Mouse (Mus musculus) ES-E14 (cell line): Measurements from ENCODE around the gene Cgnl1. TPM values are rescaled to one million over a fixed set of nuclear protein-coding genes. Genes with fewer than 3 reads are reported as not detected.

Source experiments
- DNase-seq: peaks from one replicate; pipeline ENCODE4 v3.0.0-alpha.2; 2013; ENCODE audit warnings: low read depth, low spot score
- H3K27ac ChIP-seq: 2 replicates; pipeline ENCODE4 v1.5.1; 2012; ENCODE audit warnings: low read depth, mild to moderate bottlenecking, low read length, moderate library complexity, mixed read lengths; ENCODE audit not compliant: poor library complexity, insufficient read depth, severe bottlenecking
- H3K36me3 ChIP-seq: 2 replicates; pipeline ENCODE4 v1.6.1; 2012; ENCODE audit warnings: mild to moderate bottlenecking, low read length, moderate library complexity, mixed read lengths; ENCODE audit not compliant: control insufficient read depth, poor library complexity, insufficient read depth, severe bottlenecking
- H3K4me1 ChIP-seq, 2 experiments: fragments of 150-350 bp in 1 of 2; sonication (generic) in 1 of 2; 2 replicates each; pipeline ENCODE4 v1.6.1; 2012; ENCODE audit warnings: low read length in 2 of 2, mild to moderate bottlenecking in 1 of 2, mixed read lengths in 1 of 2; ENCODE audit not compliant: control insufficient read depth in 2 of 2, insufficient read depth in 2 of 2, poor library complexity in 1 of 2
- H3K4me3 ChIP-seq, 2 experiments: fragments of 150-350 bp in 1 of 2; sonication (generic) in 1 of 2; 2 replicates each; pipeline ENCODE4 v1.5.1; 2012; ENCODE audit warnings: low read length in 2 of 2, low read depth in 1 of 2, mild to moderate bottlenecking in 1 of 2, mixed read lengths in 1 of 2; ENCODE audit not compliant: insufficient read depth in 1 of 2, poor library complexity in 1 of 2, severe bottlenecking in 1 of 2
- H3K9ac ChIP-seq: 2 replicates; pipeline ENCODE4 v1.6.1; 2012; ENCODE audit warnings: low read depth, mild to moderate bottlenecking, low read length, mixed read lengths; ENCODE audit not compliant: poor library complexity, insufficient read depth, severe bottlenecking
- H3K9me3 ChIP-seq: fragments of 150-350 bp; sonication (generic); 2 replicates; pipeline ENCODE4 v1.6.1; 2012; ENCODE audit warnings: low read depth, mild to moderate bottlenecking, low read length; ENCODE audit not compliant: control insufficient read depth, insufficient read depth
- CHD2 ChIP-seq: IDR thresholded peaks from 2 replicates; pipeline ENCODE4 v1.6.1; 2014; ENCODE audit warnings: mild to moderate bottlenecking, low read depth, low read length, inconsistent platforms
- HCFC1 ChIP-seq: IDR thresholded peaks from 2 replicates; pipeline ENCODE4 v1.6.1; 2012; ENCODE audit warnings: low read length, inconsistent platforms, borderline replicate concordance; ENCODE audit not compliant: insufficient read depth
- MAFK ChIP-seq: IDR thresholded peaks from 2 replicates; pipeline ENCODE4 v1.6.1; 2014; ENCODE audit warnings: mild to moderate bottlenecking, low read depth, low read length, inconsistent platforms; ENCODE audit not compliant: insufficient read depth
- ZC3H11A ChIP-seq: IDR thresholded peaks from 2 replicates; pipeline ENCODE4 v1.6.1; 2012; ENCODE audit warnings: low read depth, mild to moderate bottlenecking, inconsistent platforms, low read length, borderline replicate concordance
- ZNF384 ChIP-seq: IDR thresholded peaks from 2 replicates; pipeline ENCODE4 v1.6.1; 2012; ENCODE audit warnings: low read depth, low read length, inconsistent platforms
- in situ Hi-C, 2 experiments: fragments of 600-800 bp; cut with MboI; formaldehyde crosslinking; loops; one replicate each; pipeline ENCODE4 v1.15.1; 2025; ENCODE audit warnings: low sequenced_read_pairs in 2 of 2, inconsistent platforms in 1 of 2; ENCODE audit not compliant: unreplicated experiment in 2 of 2
- total RNA-seq: library from RNA; depleted of rRNA; stranded (reverse); fragments of 300-350 nt; gene quantifications from 2 replicates; pipeline ENCODE4 v1.2.3, GENCODE M21; 2012

Gene Cgnl1
- total RNA-seq, 1 experiment, result 45.9 TPM

DNA sequence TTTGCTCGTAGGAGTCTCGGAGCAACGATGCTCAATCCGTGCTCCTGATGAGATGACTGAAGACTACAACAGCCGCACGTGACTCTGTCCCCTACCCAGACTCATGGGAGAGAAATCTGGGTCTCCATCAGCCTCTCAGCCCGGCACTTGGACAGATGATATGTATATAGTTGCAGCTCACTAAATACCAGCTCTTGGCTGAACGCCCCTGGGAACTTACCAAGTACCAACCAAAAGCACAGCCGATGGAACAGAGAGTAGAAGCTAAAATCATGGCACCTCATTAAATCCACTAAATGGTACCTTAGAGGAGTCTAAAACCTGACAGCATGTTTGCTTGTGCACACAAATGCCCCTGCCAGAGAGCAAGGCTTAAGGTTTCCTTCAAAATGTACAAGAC is 91.0 kb downstream of the Cgnl1 start:
- no peak overlapping the region for H3K27ac ChIP-seq
- TF ChIP-seq MAFK, result no peak
- no peak for TF ChIP-seq HCFC1
- TF ChIP-seq ZC3H11A, result no peak
- TF ChIP-seq CHD2, result no peak
- TF ChIP-seq ZNF384, result no peak
- H3K9ac ChIP-seq, result no peak overlapping the region
- in situ Hi-C loops, result no loop called here
- no peaks in the 10 kb centered on the region for H3K36me3 ChIP-seq
- peaks cover 0 to 4% of the 10 kb centered on the region in 2 experiments; a peak in 1 of 4 replicates for H3K4me1 ChIP-seq
- no peaks in the 10 kb centered on the region for H3K9me3 ChIP-seq
- H3K4me3 ChIP-seq, result no peak overlapping the region
- no peak for DNase-seq

DNA sequence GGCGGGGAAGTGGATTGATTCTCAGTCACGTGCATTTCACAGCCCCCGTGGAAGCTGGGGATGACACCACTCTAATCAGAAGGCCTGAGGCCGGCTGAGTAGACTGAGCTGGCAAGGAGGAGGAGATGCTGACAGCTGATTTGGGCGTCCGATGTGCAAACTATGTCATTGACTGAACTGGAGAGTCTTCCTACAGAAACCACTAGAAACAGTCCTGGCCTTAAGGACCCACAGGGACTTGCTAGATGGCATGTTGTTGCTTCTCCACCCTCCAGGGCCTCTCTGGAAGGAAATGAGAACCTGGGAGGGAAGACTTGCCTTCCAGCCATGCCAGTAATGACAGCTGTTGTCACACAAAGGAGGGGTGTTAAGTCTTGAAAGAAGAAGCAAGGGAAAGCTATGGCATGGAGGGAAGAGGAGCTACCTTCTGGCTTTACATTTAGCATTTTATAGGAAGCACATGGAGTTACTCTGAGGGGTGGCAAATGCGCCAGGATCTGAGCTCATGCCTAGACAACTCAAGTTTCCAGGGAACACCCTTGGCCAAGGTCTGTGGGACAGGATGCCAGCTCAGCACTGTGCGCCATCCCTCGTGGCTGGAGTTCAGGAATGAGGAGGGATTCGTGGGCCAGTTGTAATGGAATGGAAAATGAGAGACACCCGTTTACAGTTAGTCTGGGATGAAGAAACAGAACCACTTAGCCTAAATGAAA is 92.1 kb downstream of the Cgnl1 start:
- Histone ChIP-seq H3K4me3 (no peak overlapping the region), H3K36me3 (no peaks in the 10 kb centered on the region), H3K27ac (no peak overlapping the region), H3K9ac (no peak overlapping the region), H3K4me1 (peaks cover 0 to 4% of the 10 kb centered on the region in 2 experiments; a peak in 1 of 4 replicates), H3K9me3 (no peaks in the 10 kb centered on the region)
- no peak for DNase-seq
- TF ChIP-seq CHD2 (no peak), ZNF384 (no peak), ZC3H11A (no peak)
- in situ Hi-C loops, result no loop called here

DNA sequence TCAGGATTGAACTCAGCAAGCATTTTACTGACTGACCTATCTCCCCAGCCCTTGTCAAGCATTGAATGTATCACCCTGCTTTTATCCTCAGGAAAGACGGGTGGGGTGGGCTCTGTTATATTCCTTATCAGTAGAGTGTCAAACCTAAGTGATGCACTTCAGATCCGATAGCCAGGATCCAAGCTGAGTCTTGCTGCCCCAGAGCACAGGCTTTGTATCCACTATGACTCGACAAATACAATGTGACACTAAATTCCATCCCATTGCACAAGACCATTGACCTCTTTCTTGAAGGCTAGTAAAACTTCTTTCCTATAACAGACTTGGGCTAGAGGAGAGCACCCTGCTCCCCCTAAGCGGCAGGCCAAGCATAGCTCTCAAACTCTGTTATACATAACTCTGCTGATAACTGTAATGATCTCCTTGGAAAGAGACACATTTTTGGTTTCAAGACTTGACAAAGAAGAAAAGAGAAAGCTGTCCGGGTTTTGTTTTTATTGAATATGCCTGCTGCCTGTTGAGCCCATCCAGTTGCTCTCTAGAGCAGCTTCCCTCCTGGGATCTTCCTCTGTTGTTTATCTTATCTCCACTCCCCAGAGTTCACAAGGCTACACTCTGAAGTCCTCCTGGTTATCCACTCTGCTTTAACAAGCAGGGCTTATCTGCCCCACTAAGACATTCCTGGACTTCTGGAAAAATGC is 94.3 kb downstream of the Cgnl1 start:
- TF ChIP-seq HCFC1, result no peak
- in situ Hi-C loops, result no loop called here
- no peak overlapping the region for H3K27ac ChIP-seq
- H3K9me3 ChIP-seq, result no peaks in the 10 kb centered on the region
- DNase-seq, result no peak
- no peaks in the 10 kb centered on the region for H3K36me3 ChIP-seq
- H3K4me1 ChIP-seq, result peaks cover 0 to 4% of the 10 kb centered on the region in 2 experiments; a peak in 1 of 4 replicates
- H3K9ac ChIP-seq, result no peak overlapping the region
- no peak overlapping the region for H3K4me3 ChIP-seq

DNA sequence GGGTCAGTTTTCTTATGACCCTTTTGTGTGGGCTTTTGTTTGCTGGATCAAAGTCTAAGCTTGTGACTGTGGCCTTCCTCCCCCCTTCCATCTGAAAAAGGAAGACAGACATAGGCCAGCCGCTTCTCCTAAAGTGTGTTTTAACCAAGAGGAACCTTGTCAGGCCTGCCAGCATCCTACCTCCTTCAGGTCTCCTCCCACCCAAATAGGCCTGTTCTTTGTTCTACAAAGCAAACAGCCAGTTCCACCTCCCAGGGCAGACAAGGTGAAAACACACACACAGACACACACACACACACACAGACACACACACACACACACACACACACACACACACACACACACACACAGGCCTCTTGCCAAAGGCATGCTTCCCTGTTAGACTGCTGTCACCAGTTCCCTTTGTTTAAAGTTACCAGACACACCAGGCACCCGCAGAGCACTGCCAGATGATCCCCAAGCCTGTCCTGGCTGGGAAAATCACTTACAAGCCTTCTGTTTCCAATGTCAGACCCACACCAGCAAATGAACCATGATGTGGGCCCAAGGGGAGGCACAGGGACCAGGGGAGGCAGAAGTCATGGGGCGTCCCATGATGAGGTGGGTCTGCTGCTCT is 95.5 kb downstream of the Cgnl1 start:
- TF ChIP-seq ZNF384, result no peak
- no peak for TF ChIP-seq HCFC1
- no peak for TF ChIP-seq MAFK
- no peak for TF ChIP-seq CHD2
- TF ChIP-seq ZC3H11A, result no peak
- Histone ChIP-seq H3K4me1 (peaks cover 0 to 4% of the 10 kb centered on the region in 2 experiments; a peak in 1 of 4 replicates), H3K9ac (no peak overlapping the region), H3K9me3 (no peaks in the 10 kb centered on the region), H3K27ac (no peak overlapping the region), H3K36me3 (no peaks in the 10 kb centered on the region), H3K4me3 (no peak overlapping the region)
- in situ Hi-C loops, result no loop called here
- no peak for DNase-seq
